Mouse (Mus musculus) bone marrow macrophage, adult 2 months (primary cell): Measurements from ENCODE around the gene Kctd21. TPM values are rescaled to one million over a fixed set of nuclear protein-coding genes. Genes with fewer than 3 reads are reported as not detected.

Experiments
- H3K27ac ChIP-seq: 2 replicates; pipeline ENCODE4 v1.5.1; 2012; ENCODE audit warnings: low read depth, low read length; ENCODE audit not compliant: insufficient read depth
- H3K4me1 ChIP-seq: 2 replicates; pipeline ENCODE4 v1.6.1; 2012; ENCODE audit warnings: low read length; ENCODE audit not compliant: control insufficient read depth, insufficient read depth
- H3K4me3 ChIP-seq: 2 replicates; pipeline ENCODE4 v1.5.1; 2012; ENCODE audit warnings: mild to moderate bottlenecking, low read length, moderate library complexity; ENCODE audit not compliant: insufficient read depth
- CTCF ChIP-seq: IDR thresholded peaks from 2 replicates; pipeline ENCODE4 v1.5.1; 2012; ENCODE audit warnings: low read depth, mild to moderate bottlenecking, low read length, moderate library complexity
- POLR2A ChIP-seq: IDR thresholded peaks from 2 replicates; pipeline ENCODE4 v1.6.1; 2012; ENCODE audit warnings: mild to moderate bottlenecking, low read depth, low read length, borderline replicate concordance
- polyA plus RNA-seq: library from polyadenylated mRNA; stranded (reverse); fragments of >200 nt; gene quantifications from 2 replicates; pipeline ENCODE4 v1.2.4, GENCODE M21; 2012; ENCODE audit not compliant: missing spikeins, insufficient read depth, insufficient read length

Gene Kctd21
- polyA plus RNA-seq, 1 experiment, result 16.3 TPM

DNA sequence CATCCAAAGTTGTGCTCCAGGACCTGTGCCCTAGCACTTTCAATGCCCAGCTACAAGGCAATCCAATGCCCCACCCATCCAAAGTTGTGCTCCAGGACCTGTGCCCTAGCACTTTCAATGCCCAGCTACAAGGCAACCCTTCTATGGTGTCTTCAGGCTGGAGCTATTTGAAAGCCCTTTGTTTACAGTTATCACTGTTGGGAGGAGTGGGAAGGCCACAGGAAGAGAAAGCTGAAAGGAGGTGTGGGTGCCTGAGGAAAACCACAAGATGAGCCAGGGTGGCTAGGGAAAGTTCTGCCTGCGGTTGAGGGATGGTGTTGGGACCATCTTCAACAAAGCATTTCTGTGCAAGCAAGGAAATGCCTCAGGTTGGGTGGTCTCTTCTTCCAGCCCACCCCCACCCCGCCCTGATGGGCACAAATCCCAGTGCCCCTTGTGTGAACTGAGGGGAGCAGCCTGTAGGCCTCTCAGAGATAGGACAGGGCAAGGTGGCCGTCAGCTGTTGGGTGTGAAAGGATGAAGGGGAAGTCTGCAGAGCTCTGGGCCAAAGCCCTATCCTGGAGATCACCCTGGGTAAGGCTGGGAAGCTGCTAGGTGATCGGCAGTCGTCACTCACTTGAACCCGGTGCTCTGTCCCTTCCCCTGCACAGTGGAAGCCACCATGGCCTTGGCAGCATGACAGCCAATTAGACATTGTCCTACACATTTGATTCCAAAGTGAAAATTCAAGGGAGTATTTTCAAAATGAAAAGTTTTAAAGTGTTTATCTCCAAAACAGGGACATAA, 1.2 kb downstream of the Kctd21 start:
- H3K4me1 ChIP-seq, result peaks cover 50% of the 10 kb centered on the region
- H3K4me3 ChIP-seq, result peak overlapping the region; percentile 84
- H3K27ac ChIP-seq, result no peak overlapping the region
- TF ChIP-seq POLR2A (no peak), CTCF (no peak)

- Histone ChIP-seq H3K4me1 (peaks cover 54% of the 10 kb centered on the region), H3K27ac (no peak overlapping the region), H3K4me3 (no peak overlapping the region)
- no peak for TF ChIP-seq CTCF
- TF ChIP-seq POLR2A, result no peak
Measured at GRCm38 (mm10) chr7:97334406-97334805, 2.3 kb downstream of the Kctd21 start.

- TF ChIP-seq CTCF, result no peak
- TF ChIP-seq POLR2A, result no peak
- H3K27ac ChIP-seq, result peak overlapping the region; percentile 93
- no peak overlapping the region for H3K4me3 ChIP-seq
- peaks cover 49% of the 10 kb centered on the region for H3K4me1 ChIP-seq
Measured at GRCm38 (mm10) chr7:97336678-97337077, 4.6 kb downstream of the Kctd21 start.

DNA sequence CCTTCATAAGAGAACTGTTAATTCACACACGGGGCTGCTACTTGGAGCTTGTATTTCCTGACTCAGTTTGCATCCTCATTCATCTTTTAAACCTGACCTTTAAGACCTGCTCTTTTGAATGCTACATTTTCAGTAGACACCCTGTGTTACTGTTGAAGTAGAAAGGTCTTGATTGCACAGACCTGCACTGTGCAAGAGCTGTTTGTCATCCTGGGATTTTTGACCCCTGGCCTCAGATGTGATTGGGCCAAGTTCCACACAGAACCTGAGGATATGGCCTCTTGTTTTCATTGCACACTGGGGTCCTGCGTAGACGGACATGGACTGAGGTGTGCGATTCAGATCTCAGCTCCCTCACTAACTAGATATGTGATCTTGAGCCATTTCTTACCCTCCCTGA, 6.5 kb downstream of the Kctd21 start:
- TF ChIP-seq CTCF (no peak), POLR2A (no peak)
- peaks cover 55% of the 10 kb centered on the region for H3K4me1 ChIP-seq
- no peak overlapping the region for H3K27ac ChIP-seq
- H3K4me3 ChIP-seq, result no peak overlapping the region

- TF ChIP-seq CTCF, result no peak
- TF ChIP-seq POLR2A, result no peak
- peaks cover 47% of the 10 kb centered on the region for H3K4me1 ChIP-seq
- H3K27ac ChIP-seq, result no peak overlapping the region
- H3K4me3 ChIP-seq, result no peak overlapping the region
Measured at GRCm38 (mm10) chr7:97339623-97340022, 7.5 kb downstream of the Kctd21 start.

DNA sequence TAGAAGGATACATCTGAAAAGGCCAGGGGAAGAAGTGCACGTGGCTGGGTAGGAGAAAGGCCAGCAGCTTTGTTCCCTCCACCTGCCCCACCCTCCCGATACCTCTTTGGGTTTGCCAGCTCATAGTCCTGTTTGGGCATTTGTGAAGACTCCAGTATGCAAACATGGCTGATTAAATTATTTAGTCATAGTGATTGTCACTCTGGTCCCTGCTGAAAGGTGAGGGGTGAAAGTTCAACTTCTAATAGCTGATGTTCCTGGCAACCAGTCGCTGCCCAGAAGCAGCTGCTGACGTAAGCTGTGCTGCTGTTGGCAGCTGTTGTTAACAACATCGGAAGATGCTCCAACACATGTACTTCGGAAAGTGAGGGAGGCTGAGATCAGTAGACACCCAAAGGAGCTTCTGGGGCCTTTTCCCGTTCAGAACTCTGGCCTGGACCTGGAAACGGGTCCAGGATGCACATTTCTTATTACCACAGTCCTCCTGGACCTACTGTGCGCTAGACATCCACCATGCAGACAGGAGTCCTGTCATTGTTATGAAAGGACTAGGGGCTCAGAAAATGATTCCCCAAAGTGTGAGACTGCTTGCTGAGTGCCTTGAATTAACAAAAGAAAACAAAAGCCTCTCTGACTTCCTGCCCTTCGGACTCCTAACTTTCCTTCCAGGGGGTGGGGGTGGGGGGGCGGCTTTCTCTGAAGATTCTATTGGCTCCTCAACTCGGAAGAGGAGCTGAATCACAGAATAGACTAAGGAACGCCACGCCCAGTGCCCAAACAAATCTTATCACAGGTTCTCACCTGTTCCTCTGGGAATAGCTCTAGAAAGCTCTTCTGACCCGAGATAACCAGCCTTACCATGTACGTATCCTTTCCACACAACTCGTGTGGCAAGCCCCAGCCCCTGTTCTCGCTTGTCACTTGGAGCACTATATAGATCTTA, 9.1 kb downstream of the Kctd21 start:
- Histone ChIP-seq H3K4me1 (peaks cover 36% of the 10 kb centered on the region), H3K4me3 (no peak overlapping the region), H3K27ac (no peak overlapping the region)
- no peak for TF ChIP-seq CTCF

- no peak overlapping the region for H3K4me3 ChIP-seq
- 0 out of 2 replicates have a peak overlapping the region, but pooled peaks have one; percentile 3 for H3K27ac ChIP-seq
- TF ChIP-seq POLR2A (no peak), CTCF (no peak)
- H3K4me1 ChIP-seq, result peaks cover 24% of the 10 kb centered on the region
Measured at GRCm38 (mm10) chr7:97342961-97343360, 10.8 kb downstream of the Kctd21 start.

GRCm38 (mm10) chr7:97344655-97345054, 12.5 kb downstream of the Kctd21 start:
- no peak overlapping the region for H3K27ac ChIP-seq
- no peak overlapping the region for H3K4me3 ChIP-seq
- no peak for TF ChIP-seq POLR2A
- TF ChIP-seq CTCF, result no peak
- H3K4me1 ChIP-seq, result peaks cover 17% of the 10 kb centered on the region

DNA sequence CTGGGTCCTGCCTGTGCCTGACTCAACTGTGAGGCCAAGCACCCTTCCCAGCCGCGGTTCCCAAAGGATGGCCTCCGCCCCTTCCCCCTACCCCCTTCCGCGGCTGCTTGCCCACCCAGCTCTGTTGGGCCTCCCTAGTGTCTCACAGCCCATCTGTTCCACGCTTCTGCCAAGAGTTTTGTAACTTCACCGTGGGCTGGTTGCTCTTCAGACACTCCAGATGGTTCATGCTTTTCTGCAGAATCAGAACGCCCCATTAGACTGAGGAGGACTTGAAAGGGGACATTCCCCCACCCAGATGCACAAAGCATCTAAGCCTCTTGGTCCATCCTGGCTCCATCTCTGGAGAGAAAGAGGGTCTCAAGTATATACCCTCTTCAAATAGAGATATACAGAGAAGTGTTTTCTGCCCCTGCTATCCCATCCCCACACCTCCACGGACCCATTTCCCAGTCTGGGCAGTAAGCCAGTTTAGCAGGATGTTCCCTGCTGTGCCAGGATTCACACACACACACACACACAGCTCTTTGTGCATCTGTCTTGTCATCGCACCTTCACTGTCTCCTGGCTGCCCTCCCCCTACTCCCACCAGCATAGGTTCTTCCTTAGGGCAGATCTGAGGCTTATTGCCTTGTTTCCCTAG, 13.2 kb downstream of the Kctd21 start:
- no peak overlapping the region for H3K27ac ChIP-seq
- H3K4me1 ChIP-seq, result peaks cover 17% of the 10 kb centered on the region
- no peak for TF ChIP-seq POLR2A
- no peak for TF ChIP-seq CTCF
- no peak overlapping the region for H3K4me3 ChIP-seq
